Mouse (Mus musculus) thymus, postnatal 14 days (tissue): ENCODE measurements at regions not wholly inside any gene's neighbourhood (a gene's known extent, or its start where the extent isn't known, plus 50 kb on each side); places are given as distances from the start of the nearest gene placed in this dataset.
A peak's percentile ranks its signal among the peaks of the same experiment; 100 is the strongest.

Source experiments
- DNase-seq: peaks from one replicate; pipeline ENCODE4 v3.0.0; 2021

DNA sequence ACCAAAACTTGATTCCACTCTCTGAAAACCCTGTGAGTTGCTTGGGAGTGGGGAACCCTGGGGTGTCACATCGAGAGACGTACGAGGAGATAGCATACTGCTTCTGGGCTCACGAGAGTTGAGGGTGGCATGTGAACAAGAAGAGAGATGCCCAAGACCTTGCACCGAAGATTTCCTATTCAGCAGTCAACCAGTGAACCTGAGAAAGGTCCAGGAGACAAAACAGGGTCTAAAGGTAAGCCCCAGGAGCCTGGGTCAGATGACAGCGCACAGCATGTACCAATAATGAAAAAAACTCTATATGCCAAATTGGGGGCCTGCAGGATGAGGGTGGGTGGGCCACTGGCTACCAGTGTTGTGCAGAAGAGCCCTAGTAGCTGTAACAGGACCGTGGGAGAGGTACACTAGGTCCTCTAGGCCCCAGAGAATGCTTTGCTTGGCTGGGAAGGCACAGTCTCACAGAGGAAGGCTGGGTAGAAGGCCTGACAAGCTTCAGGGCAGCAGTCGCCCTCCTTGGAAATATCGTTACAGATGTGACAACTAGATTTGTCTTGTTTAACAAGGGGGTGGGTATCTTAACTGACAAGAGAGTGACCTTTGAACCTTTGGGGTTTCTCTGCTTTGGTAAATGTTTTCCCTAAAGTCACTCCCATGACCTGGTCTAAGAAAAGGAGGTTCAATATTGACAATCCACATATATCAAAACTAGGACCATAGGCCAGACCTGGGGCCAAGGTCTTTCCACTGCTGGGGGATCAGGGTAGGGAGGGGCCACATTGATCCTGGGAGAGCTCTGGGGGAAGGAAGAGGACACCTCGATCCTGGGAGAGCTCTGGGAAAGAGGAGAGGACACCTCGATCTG lies 93.1 kb downstream of the Zfp706 start:
- no peak for DNase-seq

DNA sequence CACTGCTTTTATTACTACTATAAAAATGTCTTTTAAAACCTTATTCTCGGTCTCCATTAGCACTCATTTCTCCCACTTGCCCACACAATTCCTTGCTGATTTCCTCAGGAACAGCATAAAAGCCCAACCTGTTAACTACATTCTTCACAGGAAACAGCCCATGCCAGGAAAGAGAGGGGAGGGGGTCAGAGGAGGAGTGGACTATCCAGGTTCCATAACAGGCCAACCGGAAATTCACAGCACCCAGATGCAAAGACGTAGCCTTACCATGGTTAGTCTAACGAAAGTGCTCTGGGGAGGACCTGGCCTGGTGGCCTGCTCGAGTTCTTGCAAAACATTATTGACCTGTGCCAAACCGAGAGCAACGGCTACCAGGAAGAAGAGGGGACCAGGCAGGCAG lies 94.3 kb downstream of the Zfp706 start:
- no peak for DNase-seq

DNA sequence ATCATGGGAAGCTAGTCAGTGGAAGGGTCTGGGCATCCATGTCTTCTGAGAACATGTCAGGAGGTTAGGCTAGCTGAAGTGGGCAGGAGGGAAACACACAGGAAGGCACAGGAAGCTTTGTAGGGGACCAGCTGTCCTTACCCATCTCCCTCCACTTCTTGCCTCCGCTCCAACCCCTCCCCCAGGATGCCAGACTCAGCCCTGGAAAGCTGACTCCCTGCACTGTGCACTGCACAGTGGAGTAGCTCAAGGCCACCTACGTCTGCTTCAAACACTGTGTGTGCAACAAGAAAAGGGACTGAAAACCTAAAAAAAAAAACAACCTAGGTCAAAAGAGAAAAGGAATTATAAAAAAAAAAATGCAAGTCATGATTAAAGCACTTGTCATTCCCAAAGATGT lies 97.3 kb downstream of the Zfp706 start:
- DNase-seq = no peak

DNA sequence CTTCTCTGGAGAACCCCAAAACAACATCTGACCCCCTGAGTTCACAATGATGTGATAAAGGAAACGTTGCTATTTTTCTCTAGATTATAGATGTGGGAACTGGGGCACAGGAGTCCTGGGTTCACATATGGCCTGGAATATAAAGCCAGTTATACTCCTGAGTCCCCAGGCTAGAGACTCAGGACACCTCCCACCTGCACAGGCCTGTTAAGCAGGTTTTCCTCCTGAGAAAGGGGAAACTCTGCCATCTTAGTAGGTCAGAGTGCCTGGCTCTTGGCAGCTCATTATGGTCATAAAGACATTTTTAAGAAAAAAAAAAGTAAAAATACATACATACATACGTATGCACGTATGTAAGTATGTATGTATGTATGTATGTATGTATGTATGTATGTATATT lies 98.1 kb downstream of the Zfp706 start:
- no peak for DNase-seq

DNA sequence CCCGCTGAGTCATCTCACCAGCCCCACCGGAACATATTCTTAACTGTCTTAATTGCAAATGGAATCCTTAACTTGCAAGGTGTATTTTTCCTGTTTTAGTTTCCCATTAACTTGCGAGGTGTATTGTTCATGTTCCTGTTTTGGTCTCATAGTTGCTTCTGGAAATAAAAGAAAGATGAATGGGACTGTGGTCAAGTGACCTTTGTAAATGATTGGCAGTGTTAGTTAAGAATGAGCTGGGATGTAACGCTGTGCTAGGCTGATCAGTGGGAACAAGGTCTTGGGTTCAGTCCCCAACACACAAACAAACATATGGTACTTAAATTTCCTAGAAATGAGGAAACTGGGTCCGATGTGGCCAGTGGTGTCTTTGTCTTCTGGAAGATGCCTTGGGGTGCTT lies 100.8 kb downstream of the Zfp706 start:
- DNase-seq = no peak

DNA sequence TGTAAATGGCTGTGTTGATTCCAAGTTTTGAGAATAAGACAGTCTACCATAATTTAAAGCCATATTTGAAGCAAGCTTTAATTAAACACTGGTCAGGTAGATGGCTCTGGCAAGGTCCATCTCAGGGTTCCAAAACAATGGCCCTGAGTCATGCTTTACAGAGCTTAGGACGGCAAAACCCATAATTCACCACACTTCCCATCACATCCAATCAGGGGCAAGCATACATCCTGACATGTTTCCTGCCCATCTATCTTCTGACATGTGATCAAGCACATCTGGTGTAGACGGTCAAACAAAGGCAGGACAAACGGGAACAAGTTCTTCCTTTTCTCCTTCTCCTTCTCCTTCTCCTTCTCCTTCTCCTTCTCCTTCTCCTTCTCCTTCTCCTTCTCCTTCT lies 101.5 kb downstream of the Zfp706 start:
- DNase-seq = no peak

DNA sequence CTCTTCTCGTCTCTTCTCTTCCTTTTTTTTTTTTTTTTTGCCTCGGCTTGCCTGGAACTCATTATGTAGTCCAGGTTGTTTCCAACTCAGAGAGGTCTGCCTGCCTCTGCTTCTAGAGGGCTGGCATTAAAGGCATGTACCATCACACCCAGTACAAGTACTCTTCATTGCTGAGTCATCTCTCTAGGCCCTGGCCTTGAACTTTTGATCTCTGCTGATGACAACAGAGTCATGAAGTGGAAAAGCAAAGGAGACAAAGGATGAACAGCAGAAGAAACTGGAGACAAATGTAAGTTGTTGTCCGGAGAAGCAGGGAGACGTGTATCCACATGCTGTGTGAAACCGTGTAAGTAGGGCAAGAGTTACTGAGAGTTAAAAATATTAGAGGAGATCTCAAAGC lies 103.7 kb downstream of the Zfp706 start:
- DNase-seq = no peak

DNA sequence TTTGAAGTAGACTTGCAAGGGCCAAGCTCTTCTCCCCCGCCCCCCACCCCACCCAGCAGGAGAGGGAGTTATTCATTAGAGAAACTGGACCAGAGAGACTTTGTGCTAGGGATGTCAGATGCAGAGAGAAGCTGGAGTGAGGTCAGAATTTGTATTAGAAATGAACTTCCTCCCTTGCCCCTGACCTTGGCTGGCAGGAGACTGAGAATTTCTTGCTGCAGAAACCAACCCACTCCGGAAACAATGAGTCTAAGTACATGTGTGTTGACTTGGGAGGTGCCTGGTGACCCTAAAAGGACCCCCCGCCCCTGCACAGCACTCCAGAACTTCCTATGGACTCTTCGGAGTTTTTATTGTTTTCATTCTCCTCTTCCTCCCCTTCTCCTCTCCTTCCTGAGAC lies 104.3 kb downstream of the Zfp706 start:
- no peak for DNase-seq

DNA sequence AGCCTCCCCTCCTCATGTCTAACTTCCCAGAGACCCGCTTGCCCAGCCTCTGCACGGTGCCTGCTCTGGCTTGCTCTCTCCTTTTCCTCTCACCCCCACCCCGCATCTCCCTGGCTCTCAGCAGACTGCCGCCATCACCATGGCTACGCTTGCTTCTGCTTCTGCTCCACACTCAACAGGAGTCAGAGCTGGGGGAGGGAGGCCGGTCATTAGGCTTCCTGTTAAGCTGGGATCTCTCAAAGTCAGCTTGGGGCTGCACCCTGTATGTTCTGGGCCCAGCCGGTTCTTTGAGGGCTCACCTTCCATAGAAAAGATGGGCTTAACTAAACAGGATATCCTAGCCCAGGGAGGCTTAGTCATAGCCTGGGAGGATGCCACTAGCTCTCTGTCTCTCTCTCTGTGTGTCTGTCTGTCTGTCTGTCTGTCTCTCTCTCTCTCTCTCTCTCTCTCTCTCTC lies 105.7 kb downstream of the Zfp706 start:
- DNase-seq = peak; percentile 7

DNA sequence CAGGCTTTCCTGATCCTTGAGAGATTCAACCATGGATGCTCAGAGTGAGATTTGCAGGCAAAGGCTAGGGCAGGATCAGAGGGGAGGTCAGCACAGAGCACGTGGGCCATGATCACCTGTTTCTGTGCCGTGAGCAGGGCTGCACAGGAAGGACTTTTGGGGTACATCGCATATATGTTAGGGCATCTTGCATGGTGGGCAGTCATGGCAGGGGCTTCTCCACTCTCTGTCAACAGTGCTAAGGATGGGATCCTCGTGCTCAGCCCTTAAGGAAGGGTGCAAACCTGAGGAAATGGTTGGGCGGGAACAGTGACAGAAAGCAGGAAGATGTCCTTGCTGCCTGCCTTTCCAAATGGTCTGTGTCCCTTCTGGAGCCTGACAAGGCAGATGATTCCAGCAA lies 106.2 kb downstream of the Zfp706 start:
- no peak for DNase-seq

DNA sequence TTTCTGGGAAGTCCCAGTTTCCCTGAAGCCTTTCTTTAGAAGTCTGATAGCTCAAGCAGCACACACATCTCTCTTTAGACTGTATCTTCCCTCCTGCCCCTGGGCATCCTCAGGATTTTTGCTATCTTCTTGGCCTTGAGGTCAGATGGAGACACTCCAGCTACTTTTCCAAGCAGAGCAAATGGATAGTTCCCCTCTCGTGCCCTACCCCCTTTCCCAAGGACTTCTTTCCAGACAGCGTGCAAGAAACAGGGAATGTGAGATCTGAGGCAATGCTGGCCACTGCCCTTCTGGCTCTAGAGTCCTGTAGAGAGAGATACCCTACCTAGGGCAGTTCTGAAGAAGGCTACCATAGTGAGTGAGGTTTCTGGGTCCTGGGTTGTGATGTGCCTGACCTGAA lies 106.6 kb downstream of the Zfp706 start:
- DNase-seq = no peak

DNA sequence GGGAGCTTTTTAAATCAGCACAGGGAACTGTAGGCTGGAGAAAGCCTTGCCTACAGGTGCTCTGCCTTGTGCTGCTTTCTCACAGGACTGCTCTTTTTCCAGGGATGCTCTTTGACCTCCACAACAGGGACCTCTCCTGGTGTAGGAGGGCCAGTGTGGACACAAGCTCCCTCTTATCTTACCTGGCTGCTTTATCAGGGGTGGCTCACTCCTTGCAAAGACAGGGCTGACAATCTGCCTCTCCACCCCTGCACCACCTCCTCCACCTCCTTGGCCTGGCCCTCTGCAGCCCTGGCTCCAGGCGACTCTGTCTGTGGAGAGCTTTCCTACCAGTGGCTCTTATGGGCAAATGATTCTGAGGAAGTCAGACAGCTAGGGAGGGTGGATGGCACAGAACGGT lies 107.7 kb downstream of the Zfp706 start:
- DNase-seq = no peak

DNA sequence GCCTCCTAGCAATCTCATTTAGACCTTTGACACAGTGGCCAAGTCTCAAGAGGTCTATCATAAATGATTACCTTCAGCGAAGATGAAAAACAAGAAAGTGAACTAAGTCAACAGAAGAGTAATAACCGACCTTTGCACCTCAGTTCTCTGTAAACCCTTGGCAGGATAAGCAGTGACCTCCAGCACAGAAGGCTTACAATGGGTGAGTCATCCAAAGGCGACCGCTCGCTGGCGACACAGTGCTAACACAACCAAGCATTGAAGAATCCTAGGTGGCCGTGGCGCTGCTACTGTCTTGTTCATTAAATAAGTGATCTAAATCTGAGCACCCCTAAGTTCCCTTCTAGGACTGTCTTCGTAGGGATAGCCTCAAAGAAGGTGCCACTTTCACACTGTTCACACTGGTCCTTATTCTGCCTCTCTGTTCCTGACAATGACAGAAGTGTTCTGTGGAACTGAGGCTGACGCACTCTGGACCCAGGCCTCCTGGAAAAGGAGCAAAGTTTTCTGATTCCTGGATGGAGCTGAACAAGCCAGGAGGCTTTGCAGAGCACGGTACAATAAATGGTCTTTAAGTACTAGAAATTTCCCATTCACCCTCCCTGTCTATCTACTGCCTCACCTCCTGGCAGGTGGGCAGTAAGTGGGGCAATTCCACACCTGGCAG lies 108.6 kb downstream of the Zfp706 start:
- no peak for DNase-seq

DNA sequence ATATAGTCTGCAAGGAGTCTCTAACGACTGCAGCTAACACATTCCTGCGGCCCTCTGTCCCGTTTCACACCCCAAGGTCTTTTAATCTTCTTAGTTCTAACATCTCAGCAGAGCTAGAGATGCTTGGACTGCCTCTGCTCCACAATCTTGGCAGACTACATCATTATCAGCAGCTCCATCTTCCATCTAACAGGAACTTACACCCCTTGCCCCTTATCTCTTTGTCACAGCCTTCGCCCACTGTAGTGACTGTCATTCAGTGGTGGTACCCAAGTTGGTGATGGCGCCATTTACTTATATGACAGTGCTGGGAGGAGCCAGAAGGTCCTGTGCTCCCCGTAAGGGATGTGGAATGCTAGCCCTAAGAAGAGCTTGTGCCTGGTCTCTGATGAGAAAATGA lies 109.2 kb downstream of the Zfp706 start:
- DNase-seq = no peak

DNA sequence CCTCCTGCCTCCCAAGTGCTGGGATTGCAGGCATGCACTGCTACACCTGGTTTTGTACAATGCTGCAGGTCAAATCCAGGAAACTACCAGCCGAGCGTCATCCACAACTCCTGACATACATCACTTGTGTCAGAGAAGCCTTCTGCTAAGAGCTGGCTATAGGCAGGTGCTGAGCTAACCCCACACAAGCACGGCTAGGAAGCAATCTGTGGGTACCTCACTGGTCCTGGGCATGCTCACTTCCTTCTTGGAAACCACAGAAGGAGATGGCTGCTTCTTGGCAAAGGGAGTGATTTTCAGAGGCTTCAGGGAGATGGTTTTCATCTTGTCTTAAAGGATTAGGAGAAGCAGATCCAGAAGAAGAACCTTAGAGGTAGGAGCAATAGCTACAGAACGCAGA lies 111.3 kb downstream of the Zfp706 start:
- no peak for DNase-seq

DNA sequence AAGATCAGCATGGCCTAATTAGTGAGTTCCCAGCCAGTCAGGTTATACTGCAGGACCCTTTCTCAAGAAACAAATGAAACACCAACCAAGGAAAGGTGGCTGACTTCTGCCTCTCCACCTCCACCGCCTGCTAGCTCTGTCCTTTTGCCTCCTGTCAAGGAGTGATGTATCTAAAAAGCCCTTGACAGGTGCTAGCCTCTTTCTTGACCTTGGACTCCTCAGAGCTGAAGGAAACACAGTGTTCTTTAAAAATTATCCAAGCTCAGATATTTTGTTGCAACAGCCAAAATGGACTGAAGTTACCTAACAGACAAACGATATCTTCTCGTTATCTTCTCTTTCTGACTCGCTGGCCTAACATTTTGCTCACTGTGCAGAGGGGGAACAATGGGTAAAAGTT lies 112.5 kb downstream of the Zfp706 start:
- DNase-seq = no peak

DNA sequence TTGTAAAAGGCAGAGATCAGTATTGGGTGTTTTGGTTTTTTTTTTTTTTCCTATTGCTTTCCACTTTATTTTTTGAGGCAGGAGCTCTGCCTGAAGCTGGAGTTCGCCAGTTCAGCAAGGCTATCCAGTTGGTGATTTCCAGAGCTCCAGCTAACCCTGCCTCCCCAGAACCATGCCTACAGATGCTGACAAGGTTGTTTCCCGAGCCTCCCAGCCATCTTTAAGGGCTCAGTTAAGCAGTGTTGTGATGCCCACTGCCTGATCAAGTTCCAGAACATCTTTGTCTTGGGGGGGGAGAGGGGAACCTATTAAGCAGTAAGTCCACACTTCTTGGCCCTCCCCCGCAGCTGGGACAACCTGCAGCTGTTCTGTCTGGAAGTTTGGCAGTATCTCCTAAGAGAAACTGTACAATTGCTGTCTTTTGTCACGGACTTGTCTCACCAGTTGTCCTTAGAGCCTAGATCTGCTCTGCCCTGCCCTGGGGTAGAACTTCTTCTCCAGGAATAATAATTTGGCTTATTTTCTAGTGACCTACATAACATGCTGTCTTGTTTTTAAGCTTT lies 114.1 kb downstream of the Zfp706 start:
- no peak for DNase-seq

DNA sequence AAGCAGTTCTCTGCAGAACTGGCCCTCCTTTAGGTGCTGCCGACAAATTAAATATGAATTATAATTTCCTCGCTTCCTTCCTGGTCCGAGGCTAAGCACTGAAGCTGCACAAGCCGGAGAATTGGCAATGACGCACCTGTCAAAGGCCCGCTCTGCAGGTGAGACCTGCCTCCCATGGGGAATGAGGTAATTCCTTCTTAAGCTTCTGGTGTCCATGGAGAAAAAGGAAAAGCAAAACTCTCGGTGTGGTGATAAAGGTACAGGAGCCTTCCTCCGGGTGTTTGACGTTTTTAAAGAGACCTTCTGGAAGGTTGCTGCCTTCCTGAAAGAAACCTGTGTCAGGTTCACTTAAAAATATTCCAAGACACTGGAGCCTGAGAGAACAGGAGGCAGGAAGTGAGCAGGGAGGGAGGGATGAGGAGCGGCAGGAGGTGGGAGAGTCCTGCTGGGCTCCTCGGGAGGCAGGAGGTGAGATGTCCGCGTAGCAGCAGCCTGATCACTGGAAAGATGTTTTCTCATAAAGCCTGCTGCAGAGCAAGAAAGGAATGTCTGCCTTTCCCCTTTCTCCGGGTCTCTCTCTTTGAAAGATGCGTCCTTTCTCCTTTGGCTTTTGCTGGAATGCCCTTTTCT lies 114.9 kb downstream of the Zfp706 start:
- DNase-seq = no peak

DNA sequence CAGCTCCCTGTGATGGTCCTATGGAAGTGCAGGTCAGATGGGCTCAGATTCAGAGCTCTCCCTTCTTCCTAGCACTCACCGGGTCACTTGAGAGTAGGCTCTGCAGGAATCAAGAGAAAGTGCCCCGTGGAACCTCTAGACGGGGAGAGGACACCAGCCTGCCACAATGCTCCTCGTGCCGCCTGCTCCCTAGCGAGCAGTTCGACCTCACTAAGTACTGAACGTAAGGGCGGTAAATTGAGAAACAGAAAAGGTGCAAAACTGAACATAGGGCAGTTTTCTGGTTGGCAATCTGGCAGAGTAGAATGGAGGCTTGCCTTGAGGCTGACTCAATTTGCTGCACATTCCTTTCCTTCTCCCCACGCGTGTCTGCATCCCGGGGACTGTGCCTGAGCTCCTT lies 115.7 kb downstream of the Zfp706 start:
- DNase-seq = no peak

DNA sequence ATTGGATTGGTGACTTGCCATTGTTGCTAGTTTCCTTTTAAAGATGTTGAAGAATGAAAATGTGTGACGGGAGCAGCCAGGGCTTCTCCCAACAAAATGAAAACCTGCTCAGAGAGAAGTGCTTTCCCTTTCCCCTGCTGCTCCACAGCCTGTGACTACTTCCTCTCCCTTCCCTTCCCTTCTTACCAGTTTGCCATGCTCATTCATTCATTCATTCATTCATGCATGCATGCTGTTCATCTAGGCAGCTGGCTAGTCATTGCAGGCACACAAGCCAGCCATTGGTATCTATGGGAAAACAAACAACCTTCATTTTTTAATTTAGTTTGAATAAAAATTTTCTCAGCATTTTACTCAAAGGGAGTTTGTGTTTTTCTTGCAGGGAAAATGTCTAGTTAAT lies 116.3 kb downstream of the Zfp706 start:
- no peak for DNase-seq

DNA sequence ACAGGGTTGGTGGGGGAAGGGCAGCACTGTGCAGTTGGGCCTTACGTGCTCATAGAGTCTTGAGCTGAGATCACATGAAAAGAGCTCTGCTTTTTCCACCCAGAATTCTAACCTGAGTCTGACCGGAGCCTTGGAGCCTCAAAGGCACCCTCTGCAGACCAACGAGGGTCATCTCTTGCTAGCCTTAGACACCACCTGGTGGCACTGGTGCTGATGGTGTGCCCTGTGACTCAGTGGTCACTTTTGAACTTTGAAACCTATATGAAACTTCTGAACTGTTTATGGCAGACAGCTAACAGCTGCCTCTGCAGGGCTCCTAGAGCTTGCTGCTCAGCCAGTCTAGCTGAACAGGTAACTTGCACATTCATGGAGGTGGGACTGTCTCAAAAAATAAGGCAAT lies 118.5 kb downstream of the Zfp706 start:
- DNase-seq = no peak

DNA sequence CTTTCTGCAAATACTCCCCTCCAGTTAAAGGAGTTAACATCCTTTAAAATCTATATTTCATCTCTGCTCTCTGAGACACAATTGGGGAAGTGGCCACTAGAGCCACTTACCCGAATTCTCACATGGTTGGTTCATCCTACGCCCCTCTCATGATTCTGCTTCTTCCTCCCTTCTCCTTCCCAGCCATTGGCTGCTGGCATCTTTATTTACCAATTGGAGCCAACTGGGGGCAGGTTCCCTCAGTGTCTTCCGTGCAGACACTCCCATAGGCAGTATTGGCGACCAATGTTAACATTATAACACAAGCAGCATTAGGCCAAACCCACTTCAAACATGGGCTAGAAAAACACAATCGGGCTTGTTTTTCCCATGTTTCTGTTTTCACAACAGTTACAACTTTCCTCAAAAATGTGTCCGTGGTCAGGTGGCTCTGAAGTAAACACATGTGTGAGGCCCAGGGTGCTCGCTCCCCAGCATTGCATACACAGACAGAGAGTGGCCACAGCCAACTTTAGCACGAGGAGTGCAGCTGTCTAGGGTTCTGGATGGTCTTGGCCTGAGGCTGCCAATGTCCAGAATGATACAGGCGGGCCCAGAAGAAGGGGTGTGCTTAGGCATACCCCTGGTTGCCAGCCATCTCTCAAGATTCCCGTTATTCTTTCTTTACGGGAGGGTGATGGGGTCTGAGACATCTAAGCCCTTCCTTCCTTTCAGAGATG lies 119.1 kb downstream of the Zfp706 start:
- DNase-seq = no peak
